In the genomic region with DNA sequence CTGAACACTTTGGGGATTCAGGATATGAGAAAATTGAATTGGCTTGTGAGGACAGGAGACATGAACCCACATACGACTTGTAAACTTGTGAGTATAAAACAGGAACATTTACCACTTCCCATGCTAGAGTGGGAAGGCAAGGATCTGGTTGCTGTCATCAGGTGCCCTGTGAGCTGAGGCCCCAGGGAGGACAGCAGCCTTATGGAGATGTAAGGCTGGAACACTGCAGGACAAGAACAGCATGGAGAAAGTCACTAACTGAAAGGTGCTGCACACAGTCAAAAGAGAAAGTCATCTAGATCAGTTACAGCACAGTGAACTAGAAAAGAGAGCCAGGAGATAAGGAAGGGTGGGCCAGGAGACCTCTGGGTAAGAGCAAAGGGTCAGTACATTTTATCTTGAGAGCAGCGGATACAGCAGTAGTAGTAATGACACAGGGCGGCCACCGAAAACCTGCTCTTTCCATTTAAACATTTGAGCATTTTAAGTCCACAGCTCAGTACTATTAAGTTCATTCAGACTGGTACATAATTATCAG, we compare ENCODE assay signal across 30 mouse cellular contexts.
A peak's percentile ranks its signal among the peaks of the same experiment; 100 is the strongest.
DNase-seq lines count a peak whose midpoint lies in the region; ATAC-seq and TF ChIP-seq lines count a peak whose summit lies in the region.
"Had no signal": no experiment of that assay in that cellular context is flagged by ENCODE, and none has a peak within 500 bp of the region (broad histone marks: within the 10 kb centered on the region; RNA-seq: fewer than 3 reads in every experiment).

No protein-coding gene starts in this region.

- no peak for ATAC-seq in heart, embryonic 13.5 days (ENCODE audit: extremely low read depth, insufficient number of reproducible peaks, low FRiP score, low TSS enrichment)
- peak; percentile 75 for ATAC-seq in liver, embryonic 11.5 days (replicated peaks; ENCODE audit: low FRiP score)
- ATAC-seq in liver, postnatal 0 days: no peak
- peak; percentile 76 for ATAC-seq in liver, embryonic 13.5 days (ENCODE audit: low read depth)
- ATAC-seq in kidney, embryonic 14.5 days (ENCODE audit: low FRiP score, low TSS enrichment): no peak
- ATAC-seq: activated CD4-positive, CD25-positive, alpha-beta regulatory T cell, adult 4 months; forebrain, embryonic 15.5 days had no signal

- no peaks in the 10 kb centered on the region for H3K9me3 ChIP-seq in heart, embryonic 13.5 days
- no peaks in the 10 kb centered on the region for H3K9me3 ChIP-seq in liver, embryonic 11.5 days (ENCODE audit: control insufficient read depth, low read length)
- no peaks in the 10 kb centered on the region for H3K9me3 ChIP-seq in liver, postnatal 0 days (ENCODE audit: low read length)
- no peaks in the 10 kb centered on the region for H3K9me3 ChIP-seq in liver, embryonic 13.5 days (replicated peaks)
- no peaks in the 10 kb centered on the region for H3K9me3 ChIP-seq in kidney, embryonic 14.5 days (ENCODE audit: control insufficient read depth, low read length)
- H3K9me3 ChIP-seq: embryonic facial prominence, embryonic 13.5 days; forebrain, embryonic 10.5 days; forebrain, embryonic 15.5 days; kidney, embryonic 15.5 days; limb, embryonic 12.5 days; liver, embryonic 15.5 days; lung, embryonic 15.5 days; midbrain, embryonic 12.5 days; neural tube, embryonic 12.5 days had no signal

- H3K4me2 ChIP-seq in heart, embryonic 13.5 days: peak overlapping the region; percentile 55
- H3K4me2 ChIP-seq in liver, embryonic 11.5 days: peak overlapping the region; percentile 32
- H3K4me2 ChIP-seq in liver, postnatal 0 days (ENCODE audit: low read depth, low read length): no peak overlapping the region
- H3K4me2 ChIP-seq in liver, embryonic 13.5 days: no peak overlapping the region
- no peak overlapping the region for H3K4me2 ChIP-seq in kidney, embryonic 14.5 days (replicated peaks; ENCODE audit: low read depth, low read length)
- H3K4me2 ChIP-seq: embryonic facial prominence, embryonic 13.5 days; forebrain, embryonic 15.5 days; hindbrain, embryonic 14.5 days; kidney, embryonic 15.5 days; limb, embryonic 12.5 days; liver, embryonic 15.5 days; lung, embryonic 15.5 days; midbrain, embryonic 12.5 days; neural tube, embryonic 12.5 days had no signal

- H3K27me3 ChIP-seq in heart, embryonic 13.5 days (replicated peaks): no peaks in the 10 kb centered on the region
- H3K27me3 ChIP-seq in liver, embryonic 11.5 days (replicated peaks; ENCODE audit: control insufficient read depth, insufficient read depth, low read length): no peaks in the 10 kb centered on the region
- H3K27me3 ChIP-seq in liver, postnatal 0 days (ENCODE audit: insufficient read depth, low read length): no peaks in the 10 kb centered on the region
- H3K27me3 ChIP-seq in liver, embryonic 13.5 days: no peaks in the 10 kb centered on the region
- no peaks in the 10 kb centered on the region for H3K27me3 ChIP-seq in kidney, embryonic 14.5 days (ENCODE audit: control insufficient read depth, insufficient read depth, low read length)
- H3K27me3 ChIP-seq: embryonic facial prominence, embryonic 13.5 days; forebrain, embryonic 15.5 days; kidney, embryonic 15.5 days; limb, embryonic 12.5 days; liver, embryonic 15.5 days; lung, embryonic 15.5 days; midbrain, embryonic 12.5 days; neural tube, embryonic 12.5 days had no signal

- no peak for TF ChIP-seq CTCF in liver, postnatal 0 days (IDR thresholded peaks at IDR 0.05; ENCODE audit: low read depth)

- TF ChIP-seq EP300 in liver, postnatal 0 days (IDR thresholded peaks at IDR 0.05; ENCODE audit: low read depth): no peak

- peaks cover 44% of the 10 kb centered on the region for H3K36me3 ChIP-seq in heart, embryonic 13.5 days
- peaks cover 8% of the 10 kb centered on the region; the same call in 1 of the 2 replicates for H3K36me3 ChIP-seq in liver, embryonic 11.5 days (ENCODE audit: control insufficient read depth, insufficient read depth, low read length)
- peaks cover 38% of the 10 kb centered on the region for H3K36me3 ChIP-seq in liver, postnatal 0 days (replicated peaks; ENCODE audit: insufficient read depth, low read length)
- peaks cover 10% of the 10 kb centered on the region for H3K36me3 ChIP-seq in liver, embryonic 13.5 days
- peaks cover 36% of the 10 kb centered on the region for H3K36me3 ChIP-seq in kidney, embryonic 14.5 days (ENCODE audit: control insufficient read depth, insufficient read depth, low read length)

- peaks cover 75% of the 10 kb centered on the region for H3K4me1 ChIP-seq in heart, embryonic 13.5 days
- H3K4me1 ChIP-seq in liver, embryonic 11.5 days (replicated peaks; ENCODE audit: control insufficient read depth, insufficient read depth, low read length): peaks cover 7% of the 10 kb centered on the region; the same call in 1 of the 2 replicates
- peaks cover 2% of the 10 kb centered on the region; the same call in 1 of the 2 replicates for H3K4me1 ChIP-seq in liver, postnatal 0 days (ENCODE audit: insufficient read depth)
- H3K4me1 ChIP-seq in liver, embryonic 13.5 days (replicated peaks): peaks cover 22% of the 10 kb centered on the region
- no peaks in the 10 kb centered on the region for H3K4me1 ChIP-seq in kidney, embryonic 14.5 days (ENCODE audit: control insufficient read depth, insufficient read depth, low read length)
- H3K4me1 ChIP-seq: forebrain, embryonic 10.5 days; forebrain, embryonic 15.5 days; kidney, embryonic 15.5 days; limb, embryonic 12.5 days; lung, embryonic 15.5 days; midbrain, embryonic 12.5 days; neural tube, embryonic 12.5 days had no signal

- H3K9ac ChIP-seq in heart, embryonic 13.5 days: 0 out of 2 replicates have a peak overlapping the region, but pooled peaks have one; percentile 5
- no peak overlapping the region for H3K9ac ChIP-seq in liver, embryonic 11.5 days (ENCODE audit: low read depth, low read length)
- H3K9ac ChIP-seq in liver, postnatal 0 days (replicated peaks): no peak overlapping the region
- no peak overlapping the region; the same call in 1 of the 2 replicates for H3K9ac ChIP-seq in liver, embryonic 13.5 days
- no peak overlapping the region for H3K9ac ChIP-seq in kidney, embryonic 14.5 days (ENCODE audit: low read depth, low read length)
- H3K9ac ChIP-seq: embryonic facial prominence, embryonic 13.5 days; forebrain, embryonic 15.5 days; hindbrain, embryonic 14.5 days; kidney, embryonic 15.5 days; limb, embryonic 12.5 days; liver, embryonic 15.5 days; lung, embryonic 15.5 days; midbrain, embryonic 12.5 days; neural tube, embryonic 12.5 days had no signal

- WGBS in heart, embryonic 13.5 days: 24% methylated on average over 4 of the region's 4 CpGs
- 43% methylated on average over 4 of the region's 4 CpGs for WGBS in liver, embryonic 11.5 days
- 55% methylated on average over 4 of the region's 4 CpGs for WGBS in liver, postnatal 0 days (ENCODE audit: insufficient replicate concordance)
- 31% methylated on average over 4 of the region's 4 CpGs for WGBS in liver, embryonic 13.5 days (ENCODE audit: insufficient replicate concordance)
- 85% methylated on average over 4 of the region's 4 CpGs for WGBS in kidney, embryonic 14.5 days

- DNase-seq in heart, adult 9 months (ENCODE audit: low spot score in 2 of 2): no peak
- no peak for DNase-seq in liver, embryonic 11.5 days (ENCODE audit: low spot score)
- DNase-seq in liver, postnatal 0 days: no peak
- peak; percentile 6 for DNase-seq in liver, embryonic 13.5 days
- DNase-seq in cerebellum, adult 9-11 months: no peak
- DNase-seq: adrenal gland, adult 8-10 months; B cell, adult 2 months; cerebellum, adult 9-10 months; gastrocnemius, postnatal 25 days; kidney, adult 11 months; kidney, postnatal 25 days; right cerebral cortex, adult 18-20 months; right cerebral cortex, postnatal 4 days; thymus, adult 18-20 months; thymus, postnatal 25 days had no signal

- H3K4me3 ChIP-seq in heart, embryonic 13.5 days: no peak overlapping the region
- no peak overlapping the region for H3K4me3 ChIP-seq in liver, embryonic 11.5 days (ENCODE audit: low read depth, low read length)
- no peak overlapping the region for H3K4me3 ChIP-seq in liver, postnatal 0 days (ENCODE audit: low read depth, low read length)
- H3K4me3 ChIP-seq in liver, embryonic 13.5 days (replicated peaks): no peak overlapping the region
- no peak overlapping the region for H3K4me3 ChIP-seq in kidney, embryonic 14.5 days (ENCODE audit: low read length)
- H3K4me3 ChIP-seq: embryonic facial prominence, embryonic 13.5 days; forebrain, embryonic 10.5 days; forebrain, embryonic 15.5 days; kidney, embryonic 15.5 days; limb, embryonic 12.5 days; liver, embryonic 15.5 days; lung, embryonic 15.5 days; midbrain, embryonic 12.5 days; myocyte; neural tube, embryonic 12.5 days had no signal

- H3K27ac ChIP-seq in heart, embryonic 13.5 days (replicated peaks): peak overlapping the region; percentile 71
- H3K27ac ChIP-seq in liver, embryonic 11.5 days (ENCODE audit: low read depth, low read length): no peak overlapping the region
- no peak overlapping the region for H3K27ac ChIP-seq in liver, postnatal 0 days (ENCODE audit: low read depth)
- H3K27ac ChIP-seq in liver, embryonic 13.5 days: 0 out of 2 replicates have a peak overlapping the region, but pooled peaks have one; percentile 35
- H3K27ac ChIP-seq in kidney, embryonic 14.5 days (ENCODE audit: low read depth, low read length): no peak overlapping the region
- H3K27ac ChIP-seq: embryonic facial prominence, embryonic 13.5 days; forebrain, embryonic 10.5 days; forebrain, embryonic 15.5 days; hindbrain, embryonic 14.5 days; kidney, embryonic 15.5 days; limb, embryonic 12.5 days; liver, embryonic 15.5 days; lung, embryonic 15.5 days; midbrain, embryonic 12.5 days; neural tube, embryonic 12.5 days; stomach, postnatal 0 days had no signal

Comparison
In these comparisons a context has a peak if more than half of its experiments do, and no peak if none do; other contexts are left out.
1. ATAC-seq: peak in liver, embryonic 11.5 days (single experiment) and liver, embryonic 13.5 days (single experiment); none in heart, embryonic 13.5 days (single experiment), liver, postnatal 0 days (single experiment) and kidney, embryonic 14.5 days (single experiment).
2. H3K27ac ChIP-seq: peak in heart, embryonic 13.5 days (single experiment) and liver, embryonic 13.5 days (single experiment); none in liver, embryonic 11.5 days (single experiment), liver, postnatal 0 days (single experiment) and kidney, embryonic 14.5 days (single experiment).
3. H3K4me2 ChIP-seq: peak in heart, embryonic 13.5 days (single experiment) and liver, embryonic 11.5 days (single experiment); none in liver, postnatal 0 days (single experiment), liver, embryonic 13.5 days (single experiment) and kidney, embryonic 14.5 days (single experiment).